ENCODE assay signal across 9 mouse cellular contexts in genomic region chr15:103216052-103216451, GRCm38 (mm10). TPM values are rescaled to one million over a fixed set of nuclear protein-coding genes. Genes with fewer than 3 reads are reported as not detected.
DNase-seq lines count a peak whose midpoint lies in the region; ATAC-seq lines count a peak whose summit lies in the region.
"Had no signal": no experiment of that assay in that cellular context is flagged by ENCODE, and none has a peak within 500 bp of the region (broad histone marks: within the 10 kb centered on the region; RNA-seq: fewer than 3 reads in every experiment).

No protein-coding gene starts in this region.

- peak overlapping the region; percentile 47 for H3K4me3 ChIP-seq in kidney, embryonic 16.5 days (ENCODE audit: low read length)
- peak overlapping the region; percentile 36; the same call in 1 of the 2 replicates for H3K4me3 ChIP-seq in embryonic facial prominence, embryonic 12.5 days
- peak overlapping the region; percentile 38; the same call in 1 of the 2 replicates for H3K4me3 ChIP-seq in intestine, embryonic 14.5 days (ENCODE audit: low read depth, low read length)
- H3K4me3 ChIP-seq in neural tube, embryonic 12.5 days: no peak overlapping the region

- no peaks in the 10 kb centered on the region for H3K27me3 ChIP-seq in kidney, embryonic 16.5 days (ENCODE audit: insufficient read depth, low read length)
- no peaks in the 10 kb centered on the region for H3K27me3 ChIP-seq in embryonic facial prominence, embryonic 12.5 days
- no peaks in the 10 kb centered on the region for H3K27me3 ChIP-seq in intestine, embryonic 14.5 days (replicated peaks; ENCODE audit: control insufficient read depth, insufficient read depth, low read length)
- H3K27me3 ChIP-seq in neural tube, embryonic 12.5 days (replicated peaks): no peaks in the 10 kb centered on the region

- H3K9ac ChIP-seq in kidney, embryonic 16.5 days (replicated peaks; ENCODE audit: low read length): 0 out of 2 replicates have a peak overlapping the region, but pooled peaks have one; percentile 51
- no peak overlapping the region for H3K9ac ChIP-seq in embryonic facial prominence, embryonic 12.5 days
- no peak overlapping the region; the same call in 1 of the 2 replicates for H3K9ac ChIP-seq in intestine, embryonic 14.5 days (ENCODE audit: low read length)
- no peak overlapping the region for H3K9ac ChIP-seq in neural tube, embryonic 12.5 days

- ATAC-seq in kidney, embryonic 16.5 days (ENCODE audit: low FRiP score, low TSS enrichment): no peak
- ATAC-seq in embryonic facial prominence, embryonic 12.5 days (ENCODE audit: insufficient number of reproducible peaks, insufficient read depth, low FRiP score, low TSS enrichment): no peak
- no peak for ATAC-seq in intestine, embryonic 14.5 days (replicated peaks; ENCODE audit: low FRiP score, low TSS enrichment, low read depth)
- ATAC-seq in neural tube, embryonic 12.5 days (ENCODE audit: low FRiP score, low read depth): 0 out of 2 replicates have a peak, but pooled peaks have one; percentile 31

- H3K27ac ChIP-seq in kidney, embryonic 16.5 days (ENCODE audit: low read length): peak overlapping the region; percentile 97
- peak overlapping the region; percentile 96 for H3K27ac ChIP-seq in embryonic facial prominence, embryonic 12.5 days
- peak overlapping the region; percentile 89 for H3K27ac ChIP-seq in intestine, embryonic 14.5 days (ENCODE audit: low read depth)
- H3K27ac ChIP-seq in neural tube, embryonic 12.5 days: peak overlapping the region; percentile 76; the same call in 1 of the 2 replicates

- peaks cover 12% of the 10 kb centered on the region for H3K36me3 ChIP-seq in kidney, embryonic 16.5 days (ENCODE audit: insufficient read depth, low read length)
- peaks cover 20% of the 10 kb centered on the region for H3K36me3 ChIP-seq in embryonic facial prominence, embryonic 12.5 days
- H3K36me3 ChIP-seq in intestine, embryonic 14.5 days (ENCODE audit: control insufficient read depth, insufficient read depth, low read length): peaks cover 22% of the 10 kb centered on the region
- peaks cover 19% of the 10 kb centered on the region for H3K36me3 ChIP-seq in neural tube, embryonic 12.5 days

- WGBS in kidney, embryonic 16.5 days: 19% methylated on average over 2 of the region's 2 CpGs
- 13% methylated on average over 2 of the region's 2 CpGs for WGBS in embryonic facial prominence, embryonic 12.5 days
- 19% methylated on average over 2 of the region's 2 CpGs for WGBS in intestine, embryonic 14.5 days
- 24% methylated on average over 2 of the region's 2 CpGs for WGBS in neural tube, embryonic 12.5 days

- H3K4me2 ChIP-seq in kidney, embryonic 16.5 days (replicated peaks; ENCODE audit: low read depth, low read length): peak overlapping the region; percentile 76
- H3K4me2 ChIP-seq in embryonic facial prominence, embryonic 12.5 days (replicated peaks): peak overlapping the region; percentile 60
- peak overlapping the region; percentile 72 for H3K4me2 ChIP-seq in intestine, embryonic 14.5 days (ENCODE audit: low read length)
- peak overlapping the region; percentile 58 for H3K4me2 ChIP-seq in neural tube, embryonic 12.5 days (replicated peaks)

- DNase-seq in kidney, adult 8-10 months: no peak
- DNase-seq in intestine, embryonic 14.5 days (ENCODE audit: low spot score): no peak
- no peak for DNase-seq in right cerebral cortex, adult 2 months (ENCODE audit: low spot score in 2 of 2)
- DNase-seq in ovary, postnatal 10 days (ENCODE audit: low spot score): no peak
- no peak for DNase-seq in spleen, postnatal 10 days (ENCODE audit: low spot score in 2 of 2)
- DNase-seq: thymus, postnatal 36 days had no signal

- no peaks in the 10 kb centered on the region for H3K9me3 ChIP-seq in kidney, embryonic 16.5 days (ENCODE audit: low read length)
- H3K9me3 ChIP-seq in embryonic facial prominence, embryonic 12.5 days: no peaks in the 10 kb centered on the region
- no peaks in the 10 kb centered on the region for H3K9me3 ChIP-seq in intestine, embryonic 14.5 days (ENCODE audit: control insufficient read depth, low read length)
- H3K9me3 ChIP-seq in neural tube, embryonic 12.5 days: no peaks in the 10 kb centered on the region

- peaks cover 28% of the 10 kb centered on the region for H3K4me1 ChIP-seq in kidney, embryonic 16.5 days (ENCODE audit: insufficient read depth, low read length)
- peaks cover 31% of the 10 kb centered on the region for H3K4me1 ChIP-seq in embryonic facial prominence, embryonic 12.5 days
- peaks cover 32% of the 10 kb centered on the region for H3K4me1 ChIP-seq in intestine, embryonic 14.5 days (replicated peaks; ENCODE audit: control insufficient read depth, insufficient read depth, low read length)
- H3K4me1 ChIP-seq in neural tube, embryonic 12.5 days: peaks cover 24% of the 10 kb centered on the region

RNA-seq across cellular contexts. Expression of gene Cbx5, which starts 23.6 kb away (rescaled TPM):
- polyA plus RNA-seq in kidney, embryonic 16.5 days (2015; fragmentation: Nextera tagmentation; extraction: Ambion mirVana): 109 and 120 TPM in 2 replicates
- 173 and 176 TPM in 2 replicates for polyA plus RNA-seq in embryonic facial prominence, embryonic 12.5 days (2016; fragmentation: Nextera tagmentation; extraction: Ambion mirVana)
- polyA plus RNA-seq in intestine, embryonic 14.5 days (2014; fragmentation: Nextera tagmentation; extraction: Ambion mirVana): 118 and 123 TPM in 2 replicates
- 149 and 157 TPM in 2 replicates for polyA plus RNA-seq in neural tube, embryonic 12.5 days (2016; fragmentation: Nextera tagmentation; extraction: Ambion mirVana)

RNA-seq across cellular contexts. Expression of gene Hnrnpa1, which starts 24.2 kb away (rescaled TPM):
- polyA plus RNA-seq in kidney, embryonic 16.5 days (2015; fragmentation: Nextera tagmentation; extraction: Ambion mirVana): 831 and 924 TPM in 2 replicates
- polyA plus RNA-seq in embryonic facial prominence, embryonic 12.5 days (2016; fragmentation: Nextera tagmentation; extraction: Ambion mirVana): 1,204 and 1,244 TPM in 2 replicates
- 837 and 906 TPM in 2 replicates for polyA plus RNA-seq in intestine, embryonic 14.5 days (2014; fragmentation: Nextera tagmentation; extraction: Ambion mirVana)
- 1,154 and 1,199 TPM in 2 replicates for polyA plus RNA-seq in neural tube, embryonic 12.5 days (2016; fragmentation: Nextera tagmentation; extraction: Ambion mirVana)

RNA-seq across cellular contexts. Expression of gene Nfe2, which starts 42.2 kb away (rescaled TPM):
- polyA plus RNA-seq in kidney, embryonic 16.5 days (2015; fragmentation: Nextera tagmentation; extraction: Ambion mirVana): 3.8 and 4.2 TPM in 2 replicates
- 4.9 and 5.2 TPM in 2 replicates for polyA plus RNA-seq in embryonic facial prominence, embryonic 12.5 days (2016; fragmentation: Nextera tagmentation; extraction: Ambion mirVana)
- polyA plus RNA-seq in intestine, embryonic 14.5 days (2014; fragmentation: Nextera tagmentation; extraction: Ambion mirVana): 1.8 and 1.9 TPM in 2 replicates
- 3.2 and 4.3 TPM in 2 replicates for polyA plus RNA-seq in neural tube, embryonic 12.5 days (2016; fragmentation: Nextera tagmentation; extraction: Ambion mirVana)

RNA-seq across cellular contexts. Expression of gene Smug1, which starts 49.2 kb away (rescaled TPM):
- polyA plus RNA-seq in kidney, embryonic 16.5 days (2015; fragmentation: Nextera tagmentation; extraction: Ambion mirVana): 19.8 and 20.5 TPM in 2 replicates
- polyA plus RNA-seq in embryonic facial prominence, embryonic 12.5 days (2016; fragmentation: Nextera tagmentation; extraction: Ambion mirVana): 16.6 and 18.8 TPM in 2 replicates
- 21.8 and 23.5 TPM in 2 replicates for polyA plus RNA-seq in intestine, embryonic 14.5 days (2014; fragmentation: Nextera tagmentation; extraction: Ambion mirVana)
- polyA plus RNA-seq in neural tube, embryonic 12.5 days (2016; fragmentation: Nextera tagmentation; extraction: Ambion mirVana): 66.6 and 68.0 TPM in 2 replicates

RNA-seq across cellular contexts. Expression of gene Copz1, which starts 56.5 kb away (rescaled TPM):
- 324 and 333 TPM in 2 replicates for polyA plus RNA-seq in kidney, embryonic 16.5 days (2015; fragmentation: Nextera tagmentation; extraction: Ambion mirVana)
- 257 and 268 TPM in 2 replicates for polyA plus RNA-seq in embryonic facial prominence, embryonic 12.5 days (2016; fragmentation: Nextera tagmentation; extraction: Ambion mirVana)
- 266 and 283 TPM in 2 replicates for polyA plus RNA-seq in intestine, embryonic 14.5 days (2014; fragmentation: Nextera tagmentation; extraction: Ambion mirVana)
- polyA plus RNA-seq in neural tube, embryonic 12.5 days (2016; fragmentation: Nextera tagmentation; extraction: Ambion mirVana): 231 and 243 TPM in 2 replicates
